Mouse (Mus musculus) cortical plate, adult 2 months (tissue): ENCODE data around the gene C87436. TPM values are rescaled to one million over a fixed set of nuclear protein-coding genes. Genes with fewer than 3 reads are reported as not detected.
A peak's percentile ranks its signal among the peaks of the same experiment; 100 is the strongest.

Experiments
- H3K27ac ChIP-seq: fragments of 200-500 bp; 2 replicates; pipeline ENCODE4 v1.5.1; 2012; ENCODE audit warnings: low read length, control low read depth, inconsistent platforms; ENCODE audit not compliant: insufficient read depth
- H3K4me1 ChIP-seq: fragments of 200-500 bp; 2 replicates; pipeline ENCODE4 v1.6.1; 2011; ENCODE audit warnings: low read length; ENCODE audit not compliant: control insufficient read depth, insufficient read depth
- H3K4me3 ChIP-seq: fragments of 200-500 bp; 2 replicates; pipeline ENCODE4 v1.5.1; 2011; ENCODE audit warnings: mild to moderate bottlenecking, low read length, control low read depth; ENCODE audit not compliant: insufficient read depth
- CTCF ChIP-seq: fragments of 200-500 bp; IDR thresholded peaks from 2 replicates; pipeline ENCODE4 v1.5.1; 2011; ENCODE audit warnings: mild to moderate bottlenecking, control low read depth, low read length; ENCODE audit not compliant: insufficient read depth; ENCODE audit errors: extremely low read depth
- POLR2A ChIP-seq: fragments of 200-500 bp; IDR thresholded peaks from 2 replicates; pipeline ENCODE4 v1.6.1; 2011; ENCODE audit warnings: mild to moderate bottlenecking, low read length, control low read depth; ENCODE audit not compliant: insufficient read depth; ENCODE audit errors: extremely low read depth
- polyA plus RNA-seq: library from polyadenylated mRNA; depleted of rRNA; stranded (reverse); fragments of >200 nt; gene quantifications from 2 replicates; pipeline ENCODE4 v1.2.3, GENCODE M21; 2012

C87436 gene
- polyA plus RNA-seq, 1 experiment = 21.8 TPM

- Histone ChIP-seq H3K4me3 (peak overlapping the region; percentile 61), H3K4me1 (peaks cover 4% of the 10 kb centered on the region; the same call in 1 of the 2 replicates), H3K27ac (no peak overlapping the region)
- TF ChIP-seq POLR2A (no peak), CTCF (no peak)
Measured at GRCm38 (mm10) chr6:86397257-86397980, 40.8 kb upstream of the C87436 start.

GRCm38 (mm10) chr6:86398986-86399385 is 39.2 kb upstream of the C87436 start:
- H3K4me1 ChIP-seq = peaks cover 4% of the 10 kb centered on the region; the same call in 1 of the 2 replicates
- TF ChIP-seq CTCF = no peak
- TF ChIP-seq POLR2A = no peak
- H3K27ac ChIP-seq = no peak overlapping the region
- no peak overlapping the region for H3K4me3 ChIP-seq

GRCm38 (mm10) chr6:86399995-86400394 is 38.2 kb upstream of the C87436 start:
- peaks cover 1% of the 10 kb centered on the region; the same call in 1 of the 2 replicates for H3K4me1 ChIP-seq
- TF ChIP-seq POLR2A (no peak), CTCF (no peak)

GRCm38 (mm10) chr6:86400972-86401371 is 37.2 kb upstream of the C87436 start:
- Histone ChIP-seq H3K4me3 (no peak overlapping the region), H3K4me1 (peaks cover 2% of the 10 kb centered on the region; the same call in 1 of the 2 replicates), H3K27ac (no peak overlapping the region)
- TF ChIP-seq CTCF (peak; percentile 58), POLR2A (no peak)

More at GRCm38 (mm10) chr6:86399995-86400394, 38.2 kb upstream of the C87436 start:
- Histone ChIP-seq H3K4me3 (no peak overlapping the region), H3K27ac (no peak overlapping the region)

GRCm38 (mm10) chr6:86402681-86403607 is 35.2 kb upstream of the C87436 start:
- Histone ChIP-seq H3K4me3 (peak overlapping the region; percentile 74), H3K4me1 (peaks cover 3% of the 10 kb centered on the region; the same call in 1 of the 2 replicates), H3K27ac (no peak overlapping the region)
- TF ChIP-seq POLR2A (no peak), CTCF (no peak)

- H3K27ac ChIP-seq = no peak overlapping the region
Measured at GRCm38 (mm10) chr6:86403728-86404099, 34.5 kb upstream of the C87436 start.

GRCm38 (mm10) chr6:86404100-86404861 is 33.9 kb upstream of the C87436 start, which contains the start of gene Tia1:
Gene Tia1, plus strand, starts transcription at chr6:86404219.
- Histone ChIP-seq H3K27ac (peak within 1 kb of the TSS; percentile 93), H3K4me1 (peaks cover 3% of the 10 kb centered on the region; the same call in 1 of the 2 replicates), H3K4me3 (peak within 1 kb of the TSS; percentile 74)
- TF ChIP-seq CTCF = no peak
- peak; percentile 69 for TF ChIP-seq POLR2A

More at GRCm38 (mm10) chr6:86403728-86404099, 34.5 kb upstream of the C87436 start:
- Histone ChIP-seq H3K4me3 (peak overlapping the region; percentile 74; the same call in 1 of the 2 replicates), H3K4me1 (peaks cover 3% of the 10 kb centered on the region; the same call in 1 of the 2 replicates)
- TF ChIP-seq POLR2A = no peak
- no peak for TF ChIP-seq CTCF

GRCm38 (mm10) chr6:86404996-86405395 is 33.2 kb upstream of the C87436 start:
- peak overlapping the region; percentile 74 for H3K4me3 ChIP-seq
- H3K4me1 ChIP-seq = peaks cover 3% of the 10 kb centered on the region; the same call in 1 of the 2 replicates
- H3K27ac ChIP-seq = 0 out of 2 replicates have a peak overlapping the region, but pooled peaks have one; percentile 8
- TF ChIP-seq CTCF (no peak), POLR2A (no peak)
